Mouse (Mus musculus) myocyte (in vitro differentiated cells): ENCODE measurements around the gene Fam19a1. TPM values are rescaled to one million over a fixed set of nuclear protein-coding genes. Genes with fewer than 3 reads are reported as not detected.
A peak's percentile ranks its signal among the peaks of the same experiment; 100 is the strongest.

Source experiments
- H3K27me3 ChIP-seq: one replicate; pipeline ENCODE4 v1.6.1; 2011; ENCODE audit not compliant: control insufficient read depth, insufficient read depth, insufficient read length
- H3K36me3 ChIP-seq: one replicate; pipeline ENCODE4 v1.6.1; 2011; ENCODE audit not compliant: control insufficient read depth, insufficient read depth
- H3K4me2 ChIP-seq: one replicate; pipeline ENCODE4 v1.6.1; 2011; ENCODE audit warnings: low read depth, control low read depth
- H3K4me3 ChIP-seq: one replicate; pipeline ENCODE4 v1.5.1; 2011; ENCODE audit warnings: mild to moderate bottlenecking, control low read depth, moderate library complexity
- H3K79me2 ChIP-seq: one replicate; pipeline ENCODE4 v1.6.1; 2011; ENCODE audit not compliant: control insufficient read depth, insufficient read depth
- H3ac ChIP-seq: one replicate; pipeline ENCODE4 v1.6.1; 2011; ENCODE audit not compliant: control insufficient read depth, insufficient read length
- CEBPB ChIP-seq: IDR thresholded peaks from 2 replicates; pipeline ENCODE4 v1.6.1; 2011; ENCODE audit warnings: mild to moderate bottlenecking, moderate library complexity; ENCODE audit not compliant: poor library complexity, insufficient read depth, severe bottlenecking
- E2F4 ChIP-seq: IDR thresholded peaks from one replicate; pipeline ENCODE4 v1.6.1; 2011; ENCODE audit warnings: mild to moderate bottlenecking, control low read depth, moderate library complexity; ENCODE audit not compliant: insufficient read depth
- MAX ChIP-seq: IDR thresholded peaks from one replicate; pipeline ENCODE4 v1.6.1; 2011; ENCODE audit warnings: low read depth, mild to moderate bottlenecking, control low read depth
- MYOD1 ChIP-seq, 3 experiments: IDR thresholded peaks; one replicate each; pipeline ENCODE4 v1.6.1; 2011; ENCODE audit warnings: control low read depth in 2 of 3, low read depth in 2 of 3, mild to moderate bottlenecking in 2 of 3, moderate library complexity in 1 of 3; ENCODE audit not compliant: insufficient read length in 2 of 3, control insufficient read depth in 1 of 3
- MYOG ChIP-seq, 3 experiments: IDR thresholded peaks; one replicate each; pipeline ENCODE4 v1.6.1; 2011; ENCODE audit warnings: control low read depth in 2 of 3, low read depth in 2 of 3, mild to moderate bottlenecking in 2 of 3; ENCODE audit not compliant: insufficient read length in 2 of 3, control insufficient read depth in 1 of 3, insufficient read depth in 1 of 3
- POLR2A ChIP-seq: IDR thresholded peaks from one replicate; pipeline ENCODE4 v1.6.1; 2011; ENCODE audit warnings: low read depth, mild to moderate bottlenecking, control low read depth, moderate library complexity; ENCODE audit not compliant: insufficient read length
- POLR2AphosphoS2 ChIP-seq: IDR thresholded peaks from one replicate; pipeline ENCODE4 v1.6.1; 2011; ENCODE audit warnings: low read depth, control low read depth; ENCODE audit not compliant: insufficient read length
- REST ChIP-seq: IDR thresholded peaks from one replicate; pipeline ENCODE4 v1.6.1; 2011; ENCODE audit warnings: mild to moderate bottlenecking, control low read depth, moderate library complexity; ENCODE audit not compliant: insufficient read depth, insufficient read length
- SRF ChIP-seq: IDR thresholded peaks from one replicate; pipeline ENCODE4 v1.6.1; 2011; ENCODE audit warnings: low read depth; ENCODE audit not compliant: control insufficient read depth, insufficient read length
- TCF12 ChIP-seq: IDR thresholded peaks from one replicate; pipeline ENCODE4 v1.6.1; 2011; ENCODE audit warnings: mild to moderate bottlenecking, control low read depth; ENCODE audit not compliant: poor library complexity, insufficient read depth, severe bottlenecking
- TCF3 ChIP-seq: IDR thresholded peaks from one replicate; pipeline ENCODE4 v1.6.1; 2011; ENCODE audit warnings: low read depth, control low read depth; ENCODE audit not compliant: insufficient read length
- USF1 ChIP-seq: IDR thresholded peaks from one replicate; pipeline ENCODE4 v1.6.1; 2011; ENCODE audit warnings: low read depth, mild to moderate bottlenecking, control low read depth, moderate library complexity
- polyA plus RNA-seq: library from polyadenylated mRNA; unstranded; fragments of >200 nt; fragmentation: generic; extraction: Trizol; gene quantifications from one replicate; pipeline ENCODE4 v1.2.1, GENCODE M21; 2012; ENCODE audit warnings: missing spikeins

Gene Fam19a1
- polyA plus RNA-seq: 0.02 TPM

- H3K36me3 ChIP-seq: no peaks in the 10 kb centered on the region
- no peak within 1 kb of the TSS for H3K4me2 ChIP-seq
- H3K4me3 ChIP-seq: no peak within 1 kb of the TSS
- no peaks in the 10 kb centered on the region for H3K79me2 ChIP-seq
- H3ac ChIP-seq: no peak within 1 kb of the TSS
- no peaks in the 10 kb centered on the region for H3K27me3 ChIP-seq
- no peak for TF ChIP-seq MYOG (IDR thresholded peaks at IDR 0.05; ENCODE audit: control insufficient read depth in 1 of 3, insufficient read depth in 1 of 3, insufficient read length in 2 of 3, low read depth in 2 of 3)
These were observed at the start of gene Fam19a1 for GRCm38 (mm10) chr6:96112854-96113253. Gene Fam19a1 (plus strand): TSS chr6:96113154.

- H3K36me3 ChIP-seq: no peaks in the 10 kb centered on the region
- H3K4me2 ChIP-seq: peak overlapping the region; percentile 60
- H3ac ChIP-seq: no peak overlapping the region
- H3K27me3 ChIP-seq: no peaks in the 10 kb centered on the region
- TF ChIP-seq MYOG (IDR thresholded peaks at IDR 0.05; ENCODE audit: control insufficient read depth in 1 of 3, insufficient read depth in 1 of 3, insufficient read length in 2 of 3, low read depth in 2 of 3): no peak
- TF ChIP-seq REST: no peak
- TF ChIP-seq SRF: no peak
- no peak for TF ChIP-seq POLR2AphosphoS2
- no peak for TF ChIP-seq TCF3
- no peak for TF ChIP-seq TCF12
- TF ChIP-seq POLR2A: no peak
- no peak for TF ChIP-seq E2F4
- no peak for TF ChIP-seq CEBPB
- no peak for TF ChIP-seq MYOD1 (IDR thresholded peaks at IDR 0.05; ENCODE audit: control insufficient read depth in 1 of 3, insufficient read length in 2 of 3, low read depth in 2 of 3)
- no peak for TF ChIP-seq USF1
- H3K79me2 ChIP-seq: no peaks in the 10 kb centered on the region
- H3K4me3 ChIP-seq: no peak overlapping the region
These were observed 41.9 kb upstream of the Fam19a1 start for GRCm38 (mm10) chr6:96071080-96071479.

DNA sequence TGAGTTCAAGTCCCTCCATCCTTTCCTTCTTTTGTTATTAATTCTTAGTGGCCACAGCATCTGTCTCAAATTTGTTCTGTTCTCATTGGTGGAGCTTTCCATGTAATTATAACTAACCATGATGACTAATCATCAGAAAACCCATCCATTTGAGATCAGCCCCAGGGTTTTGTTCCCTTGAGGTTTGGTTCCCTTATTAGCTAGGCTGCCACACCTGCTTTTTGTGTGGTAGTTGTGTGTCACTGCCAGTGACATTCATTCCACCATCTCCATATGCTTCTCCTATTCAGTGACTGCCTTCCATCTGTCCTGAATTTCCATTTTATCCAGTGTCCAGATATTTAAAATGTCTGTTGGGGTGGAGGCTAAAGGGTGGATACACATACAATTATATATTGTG, 41.4 kb upstream of the Fam19a1 start:
- TF ChIP-seq TCF12: no peak
- no peak for TF ChIP-seq SRF
- TF ChIP-seq POLR2AphosphoS2: no peak
- TF ChIP-seq E2F4: no peak
- peak in 2 of 3 experiments; percentile 50 to 69 for TF ChIP-seq MYOD1 (IDR thresholded peaks at IDR 0.05; ENCODE audit: control insufficient read depth in 1 of 3, insufficient read length in 2 of 3, low read depth in 2 of 3)
- Histone ChIP-seq H3K27me3 (no peaks in the 10 kb centered on the region), H3K4me3 (no peak overlapping the region), H3K36me3 (no peaks in the 10 kb centered on the region), H3ac (no peak overlapping the region), H3K79me2 (no peaks in the 10 kb centered on the region), H3K4me2 (peak overlapping the region; percentile 60)

- Histone ChIP-seq H3K4me3 (no peak overlapping the region), H3K79me2 (no peaks in the 10 kb centered on the region), H3K36me3 (no peaks in the 10 kb centered on the region), H3K27me3 (no peaks in the 10 kb centered on the region), H3ac (no peak overlapping the region), H3K4me2 (no peak overlapping the region)
- TF ChIP-seq MYOD1 (IDR thresholded peaks at IDR 0.05; ENCODE audit: control insufficient read depth in 1 of 3, insufficient read length in 2 of 3, low read depth in 2 of 3) (no peak), TCF3 (no peak), TCF12 (no peak), POLR2A (no peak), MAX (no peak), USF1 (no peak), REST (no peak), E2F4 (no peak), SRF (no peak), POLR2AphosphoS2 (no peak), MYOG (IDR thresholded peaks at IDR 0.05; ENCODE audit: control insufficient read depth in 1 of 3, insufficient read depth in 1 of 3, insufficient read length in 2 of 3, low read depth in 2 of 3) (no peak)
These were observed 23.0 kb upstream of the Fam19a1 start for GRCm38 (mm10) chr6:96089961-96090360.

DNA sequence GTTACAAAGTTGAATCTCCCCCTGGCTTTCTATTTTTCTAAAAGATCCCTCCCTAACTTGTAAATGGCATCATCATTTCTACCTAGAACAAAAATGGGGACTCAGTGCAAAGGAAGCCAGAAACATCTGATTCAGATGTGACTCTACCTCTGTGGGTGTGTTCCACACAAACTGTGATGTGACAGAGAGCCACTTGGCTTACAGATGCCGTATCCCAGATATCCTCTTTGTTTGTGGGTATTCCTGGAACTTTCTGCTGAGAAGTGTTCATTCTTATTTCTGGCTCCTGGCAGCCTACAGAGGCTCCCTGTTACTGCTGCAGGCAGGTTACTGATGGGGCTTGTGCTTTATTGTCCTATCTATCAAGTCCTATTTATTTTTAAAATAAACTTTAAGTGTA, 19.2 kb upstream of the Fam19a1 start:
- H3K27me3 ChIP-seq: no peaks in the 10 kb centered on the region
- no peak overlapping the region for H3K4me3 ChIP-seq
- no peak overlapping the region for H3ac ChIP-seq
- H3K4me2 ChIP-seq: no peak overlapping the region
- H3K79me2 ChIP-seq: no peaks in the 10 kb centered on the region
- no peak for TF ChIP-seq USF1
- TF ChIP-seq E2F4: no peak
- TF ChIP-seq POLR2A: no peak
- no peak for TF ChIP-seq TCF12
- TF ChIP-seq SRF: no peak
- TF ChIP-seq POLR2AphosphoS2: no peak
- no peak for TF ChIP-seq CEBPB
- TF ChIP-seq REST: no peak
- TF ChIP-seq TCF3: no peak
- TF ChIP-seq MYOD1 (IDR thresholded peaks at IDR 0.05; ENCODE audit: control insufficient read depth in 1 of 3, insufficient read length in 2 of 3, low read depth in 2 of 3): no peak
- no peak for TF ChIP-seq MYOG (IDR thresholded peaks at IDR 0.05; ENCODE audit: control insufficient read depth in 1 of 3, insufficient read depth in 1 of 3, insufficient read length in 2 of 3, low read depth in 2 of 3)
- TF ChIP-seq MAX: no peak
- H3K36me3 ChIP-seq: no peaks in the 10 kb centered on the region
